8 mouse cellular contexts compared by ENCODE assay signal in the genomic region with DNA sequence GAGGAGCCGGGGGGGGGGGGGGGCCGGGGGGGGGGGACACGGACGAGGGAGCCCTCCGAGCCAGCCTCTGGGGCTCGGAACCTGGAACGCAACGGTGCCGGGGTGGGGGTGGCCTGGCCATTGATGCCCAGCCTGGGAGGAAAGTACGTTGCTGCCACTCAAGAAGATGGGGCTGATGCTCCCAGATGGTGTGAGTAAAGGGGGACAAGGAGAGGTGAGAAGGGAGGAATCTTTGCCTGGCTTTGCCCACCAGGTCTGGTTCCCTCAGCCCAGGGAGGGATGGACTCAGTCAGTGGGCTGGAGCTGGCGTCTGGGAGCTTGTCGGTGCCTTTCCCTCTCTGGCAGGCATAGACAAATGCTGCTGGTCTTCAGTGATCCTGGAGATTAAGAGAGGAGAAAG. TPM values are rescaled to one million over a fixed set of nuclear protein-coding genes. Genes with fewer than 3 reads are reported as not detected.
DNase-seq lines count a peak whose midpoint lies in the region; TF ChIP-seq lines count a peak whose summit lies in the region.

No protein-coding gene starts in this region.

- no peaks in the 10 kb centered on the region for H3K9me3 ChIP-seq in limb, embryonic 10.5 days (replicated peaks)

- peak overlapping the region; percentile 79 for H3K27ac ChIP-seq in limb, embryonic 10.5 days
- no peak overlapping the region for H3K27ac ChIP-seq in olfactory bulb, adult 2 months (ENCODE audit: insufficient read depth, low read depth, low read length)

- no peak for TF ChIP-seq POLR2A in olfactory bulb, adult 2 months (IDR thresholded peaks at IDR 0.05; ENCODE audit: insufficient read depth, low read depth, low read length)

- H3K4me3 ChIP-seq in limb, embryonic 10.5 days, result peak overlapping the region; percentile 67
- peak overlapping the region; percentile 53 for H3K4me3 ChIP-seq in olfactory bulb, adult 2 months (ENCODE audit: insufficient read depth, low read depth, low read length)

- H3K36me3 ChIP-seq in limb, embryonic 10.5 days, result no peaks in the 10 kb centered on the region

- H3K4me1 ChIP-seq in limb, embryonic 10.5 days, result peaks cover 42% of the 10 kb centered on the region
- H3K4me1 ChIP-seq in olfactory bulb, adult 2 months (ENCODE audit: control insufficient read depth, insufficient read depth, low read length), result peaks cover 10% of the 10 kb centered on the region; the same call in 1 of the 2 replicates

- WGBS in limb, embryonic 10.5 days, result 2% methylated on average over 8 of the region's 12 CpGs
- WGBS in olfactory bulb, adult 2 months, result 2% methylated on average over 8 of the region's 12 CpGs

- H3K27me3 ChIP-seq in limb, embryonic 10.5 days (ENCODE audit: low read depth, poor library complexity, severe bottlenecking), result peaks cover 34% of the 10 kb centered on the region

- TF ChIP-seq CTCF in olfactory bulb, adult 2 months (IDR thresholded peaks at IDR 0.05; ENCODE audit: insufficient read depth, low read depth, low read length), result no peak

- intact Hi-C loops in gastrocnemius, postnatal 14 days (cut with DNase I; ENCODE audit: low total_unique reads), result no loop called here

- DNase-seq in adrenal gland, postnatal 10 days, result peak; percentile 5
- no peak for DNase-seq in adrenal gland, postnatal 4 days (ENCODE audit: low spot score in 2 of 2)
- peak; percentile 13 for DNase-seq in lung, postnatal 10 days
- no peak for DNase-seq in lung, adult 18-20 months
- peak; percentile 54 for DNase-seq in limb, embryonic 10.5 days (ENCODE audit: low spot score)
- DNase-seq in adrenal gland, postnatal 36 days, result no peak
- no peak for DNase-seq in gastrocnemius, postnatal 14 days

RNA-seq across cellular contexts. Expression of gene Hhip, which starts 0.4 kb away (rescaled TPM):
- 1 to 10 TPM; 5.5 to 8.6 TPM for total RNA-seq in adrenal gland, postnatal 10 days (2021)
- total RNA-seq in adrenal gland, postnatal 4 days (2021), result 10 to 100 TPM in 1 of 2 experiments, 1 to 10 TPM in 1; 9.7 to 11.9 TPM
- 1.6 and 1.7 TPM in 2 replicates for polyA plus RNA-seq in limb, embryonic 10.5 days (2016; fragmentation: Nextera tagmentation; extraction: Ambion mirVana)
- polyA plus RNA-seq in olfactory bulb, adult 2 months (2012; ENCODE audit: insufficient read depth, insufficient read length, low replicate concordance, missing spikeins), result not detected in 2 replicates
- total RNA-seq in adrenal gland, postnatal 36 days (2021), result 1 to 10 TPM; 6.2 to 10.0 TPM
- total RNA-seq in gastrocnemius, postnatal 14 days (2021), result 1 to 10 TPM; 1.0 to 1.9 TPM

Comparison
In these comparisons a context has a peak if more than half of its experiments do, and no peak if none do; other contexts are left out.
1. DNase-seq: peak in adrenal gland, postnatal 10 days (single experiment), lung, postnatal 10 days (single experiment) and limb, embryonic 10.5 days (single experiment); none in adrenal gland, postnatal 4 days (0 of 2), lung, adult 18-20 months (0 of 2), adrenal gland, postnatal 36 days (0 of 2) and gastrocnemius, postnatal 14 days (single experiment).